Mouse (Mus musculus): ENCODE results near the gene Gm20388. TPM values are rescaled to one million over a fixed set of nuclear protein-coding genes. Genes with fewer than 3 reads are reported as not detected.

The Gm20388 gene
- polyA plus RNA-seq, 2 experiments, result 8.5 TPM; not detected in 1

DNA sequence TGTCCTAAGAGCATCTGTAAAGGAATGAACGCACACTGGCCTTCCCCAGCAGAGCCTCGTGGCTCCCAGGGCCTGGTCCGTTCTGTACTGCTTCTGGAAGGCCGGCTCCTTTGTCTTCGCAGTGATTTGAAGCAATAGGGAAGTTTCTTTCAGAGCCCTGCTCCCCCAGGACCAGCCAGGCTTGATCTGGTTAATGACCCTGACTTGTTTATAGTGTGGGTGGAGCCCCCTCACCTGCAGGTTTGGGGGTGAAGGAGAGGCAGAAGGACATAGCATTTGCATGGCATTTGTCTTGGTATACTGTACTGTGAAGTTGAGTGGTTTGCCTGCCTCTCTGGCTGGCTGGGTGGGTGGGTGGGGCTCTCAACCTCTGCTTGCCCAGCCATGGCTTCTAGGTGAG is 833.8 kb downstream of the Gm20388 start:
- Histone ChIP-seq H3K4me2 (ENCODE audit: low read depth) (no peak overlapping the region), H3K9ac (replicated peaks) (no peak overlapping the region), H3K27ac (no peak overlapping the region), H3K9me3 (ENCODE audit: control insufficient read depth, low read length) (no peaks in the 10 kb centered on the region), H3K4me1 (replicated peaks; ENCODE audit: control insufficient read depth in 2 of 2, insufficient read depth in 2 of 2, low read length in 1 of 2) (peaks cover 0 to 6% of the 10 kb centered on the region in 2 experiments; a peak in 1 of 4 replicates), H3K36me3 (replicated peaks; ENCODE audit: control insufficient read depth, insufficient read depth, low read depth) (no peaks in the 10 kb centered on the region), H3K27me3 (ENCODE audit: control insufficient read depth, insufficient read depth, low read length) (no peaks in the 10 kb centered on the region), H3K4me3 (ENCODE audit: insufficient read depth in 1 of 2, low read depth in 2 of 2, low read length in 2 of 2) (no peak overlapping the region)
- WGBS (ENCODE audit: insufficient replicate concordance), result 57% methylated on average over 5 of the region's 5 CpGs
- DNase-seq (ENCODE audit: low read depth in 3 of 3, low spot score in 3 of 3) (no peak), ATAC-seq (ENCODE audit: insufficient read depth) (no peak)
- no peak for TF ChIP-seq CTCF (IDR thresholded peaks at IDR 0.05; ENCODE audit: low read depth)

- WGBS (ENCODE audit: insufficient replicate concordance), result 32% methylated on average over 7 of the region's 7 CpGs
- TF ChIP-seq CTCF (IDR thresholded peaks at IDR 0.05; ENCODE audit: low read depth), result no peak
- TF ChIP-seq EP300 (IDR thresholded peaks at IDR 0.05; ENCODE audit: low read depth), result no peak
- Histone ChIP-seq H3K4me3 (ENCODE audit: insufficient read depth in 1 of 2, low read depth in 2 of 2, low read length in 2 of 2) (no peak overlapping the region), H3K27ac (no peak overlapping the region), H3K9me3 (ENCODE audit: control insufficient read depth, low read length) (no peaks in the 10 kb centered on the region), H3K4me2 (ENCODE audit: low read depth) (no peak overlapping the region), H3K4me1 (replicated peaks; ENCODE audit: control insufficient read depth in 2 of 2, insufficient read depth in 2 of 2, low read length in 1 of 2) (peaks cover 0 to 6% of the 10 kb centered on the region in 2 experiments; a peak in 1 of 4 replicates), H3K27me3 (ENCODE audit: control insufficient read depth, insufficient read depth, low read length) (no peaks in the 10 kb centered on the region), H3K36me3 (replicated peaks; ENCODE audit: control insufficient read depth, insufficient read depth, low read depth) (no peaks in the 10 kb centered on the region), H3K9ac (replicated peaks) (no peak overlapping the region)
- DNase-seq (ENCODE audit: low read depth in 3 of 3, low spot score in 3 of 3), result no peak
- ATAC-seq (ENCODE audit: insufficient read depth), result no peak
Observed at GRCm38 (mm10) chr8:120745226-120745625, 834.6 kb downstream of the Gm20388 start.

DNA sequence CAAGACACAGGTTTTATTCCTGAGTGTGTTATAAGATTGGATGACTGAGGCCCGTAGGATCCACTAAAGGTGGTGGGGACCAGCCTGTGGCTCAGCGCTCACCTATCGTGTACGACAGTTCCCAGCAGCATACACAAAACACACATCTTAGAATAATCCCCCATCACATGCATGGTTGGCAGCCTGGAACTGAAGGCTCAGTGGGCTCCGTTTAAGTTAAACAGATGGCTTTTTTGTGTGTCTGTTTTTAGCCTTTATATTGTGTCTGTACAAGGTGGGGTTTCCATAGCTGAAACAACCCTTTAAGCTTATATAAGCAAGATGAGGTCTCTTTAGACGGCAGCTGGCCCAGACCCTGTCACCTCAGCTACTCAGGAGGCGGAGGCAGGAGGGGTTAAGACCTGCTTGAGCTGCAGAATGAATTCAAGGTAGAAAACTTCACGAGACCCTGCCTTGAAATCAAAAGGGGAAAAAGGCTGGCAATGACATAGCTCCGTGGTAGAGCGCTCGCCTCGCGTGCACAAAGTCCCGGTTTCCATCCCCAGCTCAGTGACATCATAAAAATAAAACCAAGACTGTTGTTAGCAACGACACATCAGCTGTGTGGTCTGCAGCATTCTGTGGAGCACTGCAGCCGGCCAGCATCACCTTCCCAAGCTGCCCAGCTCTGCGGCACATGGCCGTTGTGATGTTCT is 835.5 kb downstream of the Gm20388 start:
- no peaks in the 10 kb centered on the region for H3K27me3 ChIP-seq (ENCODE audit: control insufficient read depth, insufficient read depth, low read length)
- H3K27ac ChIP-seq, result no peak overlapping the region
- H3K9me3 ChIP-seq (ENCODE audit: control insufficient read depth, low read length), result no peaks in the 10 kb centered on the region
- no peak overlapping the region for H3K9ac ChIP-seq (replicated peaks)
- ATAC-seq (ENCODE audit: insufficient read depth) (no peak), DNase-seq (ENCODE audit: low read depth in 3 of 3, low spot score in 3 of 3) (no peak)
- TF ChIP-seq CTCF (IDR thresholded peaks at IDR 0.05; ENCODE audit: low read depth) (no peak), EP300 (IDR thresholded peaks at IDR 0.05; ENCODE audit: low read depth) (no peak)
- H3K36me3 ChIP-seq (replicated peaks; ENCODE audit: control insufficient read depth, insufficient read depth, low read depth), result no peaks in the 10 kb centered on the region
- no peak overlapping the region for H3K4me3 ChIP-seq (ENCODE audit: insufficient read depth in 1 of 2, low read depth in 2 of 2, low read length in 2 of 2)
- H3K4me1 ChIP-seq (replicated peaks; ENCODE audit: control insufficient read depth in 2 of 2, insufficient read depth in 2 of 2, low read length in 1 of 2), result peaks cover 0 to 6% of the 10 kb centered on the region in 2 experiments; a peak in 1 of 4 replicates
- no peak overlapping the region for H3K4me2 ChIP-seq (ENCODE audit: low read depth)
- 64% methylated on average over 18 of the region's 18 CpGs for WGBS (ENCODE audit: insufficient replicate concordance)

DNA sequence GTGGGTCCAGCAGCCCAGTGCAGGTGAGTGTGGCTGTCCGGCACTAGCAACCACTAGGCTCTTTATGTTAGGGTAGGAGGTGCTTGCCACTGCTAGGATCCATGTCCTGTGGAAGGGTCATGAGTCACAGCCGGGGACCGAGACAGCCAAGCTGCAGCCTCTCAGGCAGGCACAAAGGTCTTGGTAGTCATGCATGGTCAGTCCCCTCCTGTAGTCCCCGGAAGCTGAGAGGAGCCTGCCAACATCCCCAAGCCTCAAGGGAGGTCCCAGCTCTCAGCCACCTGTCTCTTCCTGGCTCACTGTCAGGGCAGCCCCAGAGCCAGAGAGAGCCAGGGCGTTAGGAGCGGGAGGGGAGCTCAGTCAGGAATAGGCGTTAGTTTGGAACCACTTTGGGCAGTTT is 836.6 kb downstream of the Gm20388 start:
- Histone ChIP-seq H3K9ac (replicated peaks) (no peak overlapping the region), H3K9me3 (ENCODE audit: control insufficient read depth, low read length) (no peaks in the 10 kb centered on the region), H3K27ac (no peak overlapping the region), H3K27me3 (ENCODE audit: control insufficient read depth, insufficient read depth, low read length) (no peaks in the 10 kb centered on the region), H3K4me3 (ENCODE audit: insufficient read depth in 1 of 2, low read depth in 2 of 2, low read length in 2 of 2) (no peak overlapping the region), H3K4me2 (ENCODE audit: low read depth) (no peak overlapping the region), H3K4me1 (replicated peaks; ENCODE audit: control insufficient read depth in 2 of 2, insufficient read depth in 2 of 2, low read length in 1 of 2) (peaks cover 0 to 11% of the 10 kb centered on the region in 2 experiments; a peak in 2 of 4 replicates), H3K36me3 (replicated peaks; ENCODE audit: control insufficient read depth, insufficient read depth, low read depth) (no peaks in the 10 kb centered on the region)
- WGBS (ENCODE audit: insufficient replicate concordance), result 65% methylated on average over 7 of the region's 7 CpGs
- no peak for TF ChIP-seq CTCF (IDR thresholded peaks at IDR 0.05; ENCODE audit: low read depth)
- no peak for TF ChIP-seq EP300 (IDR thresholded peaks at IDR 0.05; ENCODE audit: low read depth)
- ATAC-seq (ENCODE audit: insufficient read depth) (no peak), DNase-seq (ENCODE audit: low read depth in 3 of 3, low spot score in 3 of 3) (no peak)

GRCm38 (mm10) chr8:120750616-120751015 is 840.0 kb downstream of the Gm20388 start:
- DNase-seq (ENCODE audit: low read depth in 3 of 3, low spot score in 3 of 3), result no peak

More at GRCm38 (mm10) chr8:120750616-120751015, 840.0 kb downstream of the Gm20388 start:
- no peak overlapping the region for H3K4me3 ChIP-seq (ENCODE audit: insufficient read depth in 1 of 2, low read depth in 2 of 2, low read length in 2 of 2)
- ATAC-seq (ENCODE audit: insufficient read depth), result no peak
- TF ChIP-seq EP300 (IDR thresholded peaks at IDR 0.05; ENCODE audit: low read depth) (no peak), CTCF (IDR thresholded peaks at IDR 0.05; ENCODE audit: low read depth) (no peak)
- no peak overlapping the region for H3K27ac ChIP-seq
- H3K4me1 ChIP-seq (replicated peaks; ENCODE audit: control insufficient read depth in 2 of 2, insufficient read depth in 2 of 2, low read length in 1 of 2), result peaks cover 0 to 10% of the 10 kb centered on the region in 2 experiments; a peak in 2 of 4 replicates
- H3K9ac ChIP-seq (replicated peaks), result no peak overlapping the region
- no peaks in the 10 kb centered on the region for H3K9me3 ChIP-seq (ENCODE audit: control insufficient read depth, low read length)
- no peaks in the 10 kb centered on the region for H3K27me3 ChIP-seq (ENCODE audit: control insufficient read depth, insufficient read depth, low read length)
- WGBS (ENCODE audit: insufficient replicate concordance), result 54% methylated on average over 9 of the region's 9 CpGs
- no peak overlapping the region for H3K4me2 ChIP-seq (ENCODE audit: low read depth)
- H3K36me3 ChIP-seq (replicated peaks; ENCODE audit: control insufficient read depth, insufficient read depth, low read depth), result no peaks in the 10 kb centered on the region

All from liver, embryonic 14.5 days (tissue).